Mouse (Mus musculus) small intestine, adult 10 weeks (tissue): ENCODE results near the gene Hectd2. TPM values are rescaled to one million over a fixed set of nuclear protein-coding genes. Genes with fewer than 3 reads are reported as not detected.

Source experiments
- polyA plus RNA-seq: library from polyadenylated mRNA; stranded (reverse); fragments of 350-450 nt; fragmentation: Illumina TruSeq; extraction: RNeasy Lipid Tissue Mini Kit (QIAGEN cat#74804); gene quantifications from one replicate; pipeline ENCODE4 v1.2.3, GENCODE M21; 2014; ENCODE audit warnings: low replicate concordance

The Hectd2 gene
- polyA plus RNA-seq, result 5.2 TPM

GRCm38 (mm10) chr19:36554046-36554784, at the start of gene Hectd2:
Hectd2 (plus strand) TSS chr19:36554639.

Other genes with a start within 250 kb of the Hectd2 start
- 53.8 TPM for gene Pcgf5, start 206.3 kb upstream of the Hectd2 start, polyA plus RNA-seq
- 5.7 TPM for gene Ppp1r3c, start 182.0 kb downstream of the Hectd2 start, polyA plus RNA-seq